Mouse (Mus musculus): ENCODE data around the gene Fmn2. TPM values are rescaled to one million over a fixed set of nuclear protein-coding genes. Genes with fewer than 3 reads are reported as not detected.

The Fmn2 gene
- polyA plus RNA-seq, 1 experiment from 2014 or later = 9.4 TPM

- Histone ChIP-seq H3K4me2 (ENCODE audit: low read length) (peak overlapping the region; percentile 93), H3K4me1 (ENCODE audit: control insufficient read depth, insufficient read depth, low read length) (peaks cover 36% of the 10 kb centered on the region), H3K27ac (replicated peaks; ENCODE audit: low read depth, low read length) (peak overlapping the region; percentile 93), H3K9me3 (ENCODE audit: control insufficient read depth, low read length) (no peaks in the 10 kb centered on the region), H3K27me3 (ENCODE audit: control insufficient read depth, insufficient read depth, low read length) (no peaks in the 10 kb centered on the region), H3K9ac (replicated peaks; ENCODE audit: low read length) (peak overlapping the region; percentile 93), H3K4me3 (replicated peaks; ENCODE audit: low read depth, low read length) (peak overlapping the region; percentile 84), H3K36me3 (ENCODE audit: control insufficient read depth, insufficient read depth, low read length) (no peaks in the 10 kb centered on the region)
- WGBS = under 1% methylated on average over 53 of the region's 53 CpGs
- peak; percentile 54 for ATAC-seq (ENCODE audit: low FRiP score, low TSS enrichment)
- DNase-seq = peak; percentile 85
These were observed 1.5 kb downstream of the Fmn2 start for GRCm38 (mm10) chr1:174502846-174503745.

- no peak for ATAC-seq (ENCODE audit: low FRiP score, low TSS enrichment)
- H3K9me3 ChIP-seq (ENCODE audit: control insufficient read depth, low read length) = no peaks in the 10 kb centered on the region
- H3K4me1 ChIP-seq (ENCODE audit: control insufficient read depth, insufficient read depth, low read length) = peaks cover 39% of the 10 kb centered on the region
- no peak for DNase-seq
- no peaks in the 10 kb centered on the region for H3K27me3 ChIP-seq (ENCODE audit: control insufficient read depth, insufficient read depth, low read length)
- no peak overlapping the region for H3K4me2 ChIP-seq (ENCODE audit: low read length)
- WGBS = 71% methylated on average over 13 of the region's 13 CpGs
- H3K4me3 ChIP-seq (replicated peaks; ENCODE audit: low read depth, low read length) = no peak overlapping the region
- H3K27ac ChIP-seq (replicated peaks; ENCODE audit: low read depth, low read length) = no peak overlapping the region
- H3K9ac ChIP-seq (replicated peaks; ENCODE audit: low read length) = no peak overlapping the region
- H3K36me3 ChIP-seq (ENCODE audit: control insufficient read depth, insufficient read depth, low read length) = no peaks in the 10 kb centered on the region
These were observed 7.0 kb downstream of the Fmn2 start for GRCm38 (mm10) chr1:174508571-174509110.

DNA sequence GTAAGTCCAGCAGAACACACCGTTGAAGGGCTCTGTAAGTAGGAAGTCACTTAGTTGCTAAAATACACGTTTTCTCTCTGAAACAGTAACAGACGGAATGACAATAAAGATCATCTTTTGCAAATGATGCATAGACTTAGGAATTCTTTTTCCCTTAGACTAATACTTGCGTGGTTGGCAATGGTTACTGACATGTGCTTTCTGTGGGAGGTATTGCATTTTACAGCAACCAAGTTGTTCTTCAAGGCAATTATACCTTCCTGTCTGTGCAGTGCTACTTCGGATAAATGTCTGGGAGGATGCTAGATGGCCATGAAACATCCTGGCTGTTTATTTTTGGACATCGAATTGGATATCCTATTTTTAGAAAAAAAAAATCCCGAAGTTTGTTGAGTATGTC, 11.8 kb downstream of the Fmn2 start:
- H3K4me3 ChIP-seq (replicated peaks; ENCODE audit: low read depth, low read length) = no peak overlapping the region
- H3K27ac ChIP-seq (replicated peaks; ENCODE audit: low read depth, low read length) = no peak overlapping the region
- DNase-seq (no peak), ATAC-seq (ENCODE audit: low FRiP score, low TSS enrichment) (no peak)
- 92% methylated on average over 7 of the region's 7 CpGs for WGBS
- H3K4me1 ChIP-seq (ENCODE audit: control insufficient read depth, insufficient read depth, low read length) = 0 out of 2 replicates have a peak, but pooled peaks cover 3% of the 10 kb centered on the region
- no peak overlapping the region for H3K9ac ChIP-seq (replicated peaks; ENCODE audit: low read length)
- H3K36me3 ChIP-seq (ENCODE audit: control insufficient read depth, insufficient read depth, low read length) = no peaks in the 10 kb centered on the region
- H3K4me2 ChIP-seq (ENCODE audit: low read length) = no peak overlapping the region
- H3K27me3 ChIP-seq (ENCODE audit: control insufficient read depth, insufficient read depth, low read length) = no peaks in the 10 kb centered on the region
- H3K9me3 ChIP-seq (ENCODE audit: control insufficient read depth, low read length) = no peaks in the 10 kb centered on the region

GRCm38 (mm10) chr1:174521976-174522770, 20.5 kb downstream of the Fmn2 start:
- H3K4me3 ChIP-seq (replicated peaks; ENCODE audit: low read depth, low read length) = no peak overlapping the region
- no peaks in the 10 kb centered on the region for H3K9me3 ChIP-seq (ENCODE audit: control insufficient read depth, low read length)
- H3K27ac ChIP-seq (replicated peaks; ENCODE audit: low read depth, low read length) = no peak overlapping the region
- H3K9ac ChIP-seq (replicated peaks; ENCODE audit: low read length) = no peak overlapping the region
- no peaks in the 10 kb centered on the region for H3K36me3 ChIP-seq (ENCODE audit: control insufficient read depth, insufficient read depth, low read length)
- WGBS = 56% methylated on average over 5 of the region's 5 CpGs
- H3K27me3 ChIP-seq (ENCODE audit: control insufficient read depth, insufficient read depth, low read length) = no peaks in the 10 kb centered on the region
- ATAC-seq (ENCODE audit: low FRiP score, low TSS enrichment) = peak; percentile 38; the same call in 1 of the 2 replicates
- H3K4me2 ChIP-seq (ENCODE audit: low read length) = no peak overlapping the region
- no peak for DNase-seq
- peaks cover 6% of the 10 kb centered on the region; the same call in 1 of the 2 replicates for H3K4me1 ChIP-seq (ENCODE audit: control insufficient read depth, insufficient read depth, low read length)

DNA sequence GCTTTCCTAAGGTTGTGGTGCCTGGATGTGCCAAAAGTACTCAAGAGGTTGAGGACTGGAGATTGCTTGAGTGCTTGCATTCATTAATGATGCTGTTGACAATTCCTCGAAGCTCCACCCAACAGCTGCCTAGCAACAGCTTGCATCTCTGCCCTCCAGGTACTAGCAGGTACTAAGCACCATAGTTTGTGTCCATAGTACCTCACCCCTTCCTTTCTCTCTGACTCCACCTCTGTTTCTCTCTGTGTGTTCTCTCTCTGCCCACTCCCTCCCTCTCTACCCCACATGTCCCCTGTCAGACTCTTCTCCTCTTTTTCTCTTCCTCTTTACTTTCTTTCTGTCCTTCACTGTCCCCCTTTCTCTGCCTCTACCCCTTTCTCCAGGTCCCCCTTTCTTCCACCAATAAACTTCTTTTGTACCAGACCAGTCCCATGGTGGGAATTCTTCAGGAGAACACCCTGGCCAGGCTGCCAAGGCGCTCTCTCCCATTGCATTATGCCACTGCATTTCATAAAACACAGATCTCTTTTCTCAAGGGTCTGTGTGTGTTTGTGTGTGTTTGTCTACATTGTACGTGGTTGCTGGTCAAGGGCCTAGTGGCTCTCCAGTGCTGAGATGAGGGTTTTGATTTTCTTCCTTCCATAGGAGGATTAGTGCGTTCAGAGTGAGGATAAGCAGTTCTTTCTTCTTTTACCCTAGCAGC, 21.3 kb downstream of the Fmn2 start:
- Histone ChIP-seq H3K9ac (replicated peaks; ENCODE audit: low read length) (no peak overlapping the region), H3K27ac (replicated peaks; ENCODE audit: low read depth, low read length) (peak overlapping the region; percentile 6; the same call in 1 of the 2 replicates), H3K4me3 (replicated peaks; ENCODE audit: low read depth, low read length) (no peak overlapping the region), H3K9me3 (ENCODE audit: control insufficient read depth, low read length) (no peaks in the 10 kb centered on the region), H3K4me1 (ENCODE audit: control insufficient read depth, insufficient read depth, low read length) (peaks cover 6% of the 10 kb centered on the region; the same call in 1 of the 2 replicates), H3K27me3 (ENCODE audit: control insufficient read depth, insufficient read depth, low read length) (no peaks in the 10 kb centered on the region), H3K4me2 (ENCODE audit: low read length) (no peak overlapping the region), H3K36me3 (ENCODE audit: control insufficient read depth, insufficient read depth, low read length) (no peaks in the 10 kb centered on the region)
- 56% methylated on average over 4 of the region's 4 CpGs for WGBS
- DNase-seq (no peak), ATAC-seq (ENCODE audit: low FRiP score, low TSS enrichment) (peak; percentile 49)

DNA sequence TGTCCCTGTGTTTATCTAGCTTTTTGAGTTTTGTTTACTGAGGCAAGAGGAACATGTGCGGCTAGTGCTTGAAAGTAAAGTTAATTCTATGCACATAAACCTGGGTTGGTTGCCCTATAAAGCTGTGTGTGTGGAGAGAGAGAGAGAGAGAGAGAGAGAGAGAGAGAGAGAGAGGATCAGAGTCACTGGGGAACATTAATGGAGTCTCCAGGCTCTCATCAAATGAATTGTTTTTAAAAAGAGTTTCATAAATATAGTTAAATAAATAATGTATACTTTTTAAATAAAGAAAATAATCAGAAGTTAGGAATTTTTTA, 21.8 kb downstream of the Fmn2 start:
- no peak for DNase-seq
- Histone ChIP-seq H3K9me3 (ENCODE audit: control insufficient read depth, low read length) (no peaks in the 10 kb centered on the region), H3K4me1 (ENCODE audit: control insufficient read depth, insufficient read depth, low read length) (peaks cover 6% of the 10 kb centered on the region; the same call in 1 of the 2 replicates), H3K9ac (replicated peaks; ENCODE audit: low read length) (no peak overlapping the region), H3K4me3 (replicated peaks; ENCODE audit: low read depth, low read length) (no peak overlapping the region), H3K36me3 (ENCODE audit: control insufficient read depth, insufficient read depth, low read length) (no peaks in the 10 kb centered on the region), H3K27me3 (ENCODE audit: control insufficient read depth, insufficient read depth, low read length) (no peaks in the 10 kb centered on the region), H3K4me2 (ENCODE audit: low read length) (no peak overlapping the region), H3K27ac (replicated peaks; ENCODE audit: low read depth, low read length) (peak overlapping the region; percentile 6; the same call in 1 of the 2 replicates)
- ATAC-seq (ENCODE audit: low FRiP score, low TSS enrichment) = no peak
- WGBS = 45% methylated on average over 1 of the region's 1 CpGs

GRCm38 (mm10) chr1:174536742-174537453, 35.3 kb downstream of the Fmn2 start:
- Histone ChIP-seq H3K4me3 (replicated peaks; ENCODE audit: low read depth, low read length) (no peak overlapping the region), H3K9me3 (ENCODE audit: control insufficient read depth, low read length) (no peaks in the 10 kb centered on the region), H3K4me1 (ENCODE audit: control insufficient read depth, insufficient read depth, low read length) (0 out of 2 replicates have a peak, but pooled peaks cover 7% of the 10 kb centered on the region), H3K27ac (replicated peaks; ENCODE audit: low read depth, low read length) (peak overlapping the region; percentile 60), H3K9ac (replicated peaks; ENCODE audit: low read length) (no peak overlapping the region), H3K4me2 (ENCODE audit: low read length) (no peak overlapping the region), H3K27me3 (ENCODE audit: control insufficient read depth, insufficient read depth, low read length) (no peaks in the 10 kb centered on the region), H3K36me3 (ENCODE audit: control insufficient read depth, insufficient read depth, low read length) (peaks cover 4% of the 10 kb centered on the region; the same call in 1 of the 2 replicates)
- ATAC-seq (ENCODE audit: low FRiP score, low TSS enrichment) (peak; percentile 60), DNase-seq (peak; percentile 24)
- WGBS = 53% methylated on average over 11 of the region's 11 CpGs

All from midbrain, embryonic 14.5 days (tissue).